Mouse (Mus musculus): ENCODE results near the gene Tmem239.
"Not testable (repeated sequence)": the region's sequence is repeated elsewhere in the genome, so short reads cannot be mapped to it uniquely, and the experiment has no call there.

The Tmem239 gene

GRCm38 (mm10) chr2:130406178-130406577 is at the start of gene Tmem239:
Tmem239 (plus strand) TSS chr2:130406478.
- no peak for DNase-seq (ENCODE audit: low spot score in 2 of 2)

GRCm38 (mm10) chr2:130357551-130357950 is 48.7 kb upstream of the Tmem239 start:
- DNase-seq (ENCODE audit: low spot score in 2 of 2) = no peak

- DNase-seq (ENCODE audit: low spot score in 2 of 2) = no peak
Measured at GRCm38 (mm10) chr2:130358852-130359251, 47.4 kb upstream of the Tmem239 start.

- peak in 1 of 2 experiments; percentile 22 for DNase-seq (ENCODE audit: low spot score in 2 of 2)
Measured at GRCm38 (mm10) chr2:130362511-130363026, 43.7 kb upstream of the Tmem239 start.

GRCm38 (mm10) chr2:130365211-130366094 is 40.8 kb upstream of the Tmem239 start:
- peak; percentile 22 to 34 for DNase-seq (ENCODE audit: low spot score in 2 of 2)

- no peak for DNase-seq (ENCODE audit: low spot score in 2 of 2)
Measured at GRCm38 (mm10) chr2:130367386-130367785, 38.9 kb upstream of the Tmem239 start.

- DNase-seq (ENCODE audit: low spot score in 2 of 2) = not testable (repeated sequence)
Measured at GRCm38 (mm10) chr2:130373026-130373425, 33.3 kb upstream of the Tmem239 start.

- DNase-seq (ENCODE audit: low spot score in 2 of 2) = no peak
Measured at GRCm38 (mm10) chr2:130374951-130375350, 31.3 kb upstream of the Tmem239 start.

- DNase-seq (ENCODE audit: low spot score in 2 of 2) = no peak
Measured at GRCm38 (mm10) chr2:130383205-130383604, 23.1 kb upstream of the Tmem239 start.

GRCm38 (mm10) chr2:130383895-130384294 is 22.4 kb upstream of the Tmem239 start:
- peak; percentile 25 to 38 for DNase-seq (ENCODE audit: low spot score in 2 of 2)

GRCm38 (mm10) chr2:130386212-130386611 is 20.1 kb upstream of the Tmem239 start:
- no peak for DNase-seq (ENCODE audit: low spot score in 2 of 2)

- DNase-seq (ENCODE audit: low spot score in 2 of 2) = peak in 1 of 2 experiments; percentile 27
Measured at GRCm38 (mm10) chr2:130388796-130389195, 17.5 kb upstream of the Tmem239 start.

- DNase-seq (ENCODE audit: low spot score in 2 of 2) = peak; percentile 74 to 83
Measured at GRCm38 (mm10) chr2:130390993-130391625, 15.2 kb upstream of the Tmem239 start.

- DNase-seq (ENCODE audit: low spot score in 2 of 2) = no peak
Measured at GRCm38 (mm10) chr2:130392836-130393235, 13.4 kb upstream of the Tmem239 start.

- DNase-seq (ENCODE audit: low spot score in 2 of 2) = no peak
Measured at GRCm38 (mm10) chr2:130395696-130396095, 10.6 kb upstream of the Tmem239 start.

- peak in 1 of 2 experiments; percentile 11 for DNase-seq (ENCODE audit: low spot score in 2 of 2)
Measured at GRCm38 (mm10) chr2:130397186-130397985, 8.9 kb upstream of the Tmem239 start, which contains the start of gene Cpxm1. Cpxm1 (minus strand) TSS chr2:130397574.

- DNase-seq (ENCODE audit: low spot score in 2 of 2) = peak in 1 of 2 experiments; percentile 11
Measured at GRCm38 (mm10) chr2:130398091-130398490, 8.2 kb upstream of the Tmem239 start.

- no peak for DNase-seq (ENCODE audit: low spot score in 2 of 2)
Measured at GRCm38 (mm10) chr2:130400046-130400445, 6.2 kb upstream of the Tmem239 start.

- DNase-seq (ENCODE audit: low spot score in 2 of 2) = no peak
Measured at GRCm38 (mm10) chr2:130401891-130402290, 4.4 kb upstream of the Tmem239 start.

- DNase-seq (ENCODE audit: low spot score in 2 of 2) = no peak
Measured at GRCm38 (mm10) chr2:130404939-130405338, 1.3 kb upstream of the Tmem239 start, which contains the start of the genes Gm28372 and 1700020A23Rik. Gm28372 (plus strand) TSS chr2:130405239. 1700020A23Rik (plus strand) TSS chr2:130405259.

- DNase-seq (ENCODE audit: low spot score in 2 of 2) = no peak
Measured at GRCm38 (mm10) chr2:130408194-130408593, 1.9 kb downstream of the Tmem239 start.
